ENCODE assay signal across 13 mouse cellular contexts in genomic region chr3:20794256-20794655, GRCm38 (mm10).
DNase-seq lines count a peak whose midpoint lies in the region; ATAC-seq and TF ChIP-seq lines count a peak whose summit lies in the region.
"Had no signal": no experiment of that assay in that cellular context is flagged by ENCODE, and none has a peak within 500 bp of the region (broad histone marks: within the 10 kb centered on the region; RNA-seq: fewer than 3 reads in every experiment).

No protein-coding gene starts in this region.

- TF ChIP-seq EP300 in liver, postnatal 0 days (IDR thresholded peaks at IDR 0.05; ENCODE audit: low read depth) = no peak

- H3K9ac ChIP-seq in forebrain, embryonic 15.5 days (replicated peaks) = no peak overlapping the region
- no peak overlapping the region for H3K9ac ChIP-seq in forebrain, embryonic 12.5 days
- H3K9ac ChIP-seq in limb, embryonic 14.5 days (ENCODE audit: low read depth, low read length, severe bottlenecking) = no peak overlapping the region
- H3K9ac ChIP-seq in liver, embryonic 12.5 days = no peak overlapping the region
- no peak overlapping the region for H3K9ac ChIP-seq in liver, postnatal 0 days (replicated peaks)
- H3K9ac ChIP-seq: embryonic facial prominence, embryonic 15.5 days; hindbrain, embryonic 13.5 days; liver, embryonic 14.5 days; neural tube, embryonic 13.5 days had no signal

- ATAC-seq in forebrain, embryonic 15.5 days (replicated peaks) = 0 out of 2 replicates have a peak, but pooled peaks have one; percentile 16
- ATAC-seq in forebrain, embryonic 12.5 days (ENCODE audit: low FRiP score) = no peak
- ATAC-seq in limb, embryonic 14.5 days (ENCODE audit: low FRiP score, low read depth) = no peak
- no peak for ATAC-seq in liver, embryonic 12.5 days
- ATAC-seq in liver, postnatal 0 days = no peak

- no peak overlapping the region for H3K27ac ChIP-seq in forebrain, embryonic 15.5 days (replicated peaks)
- H3K27ac ChIP-seq in forebrain, embryonic 12.5 days = no peak overlapping the region
- H3K27ac ChIP-seq in limb, embryonic 14.5 days (replicated peaks; ENCODE audit: low read depth, low read length) = no peak overlapping the region
- no peak overlapping the region for H3K27ac ChIP-seq in limb, embryonic 10.5 days
- H3K27ac ChIP-seq in liver, embryonic 12.5 days = no peak overlapping the region
- H3K27ac ChIP-seq in liver, postnatal 0 days (ENCODE audit: low read depth) = no peak overlapping the region
- H3K27ac ChIP-seq: embryonic facial prominence, embryonic 15.5 days; hindbrain, embryonic 13.5 days; liver, embryonic 14.5 days; neural tube, embryonic 13.5 days; stomach, postnatal 0 days had no signal

- intact Hi-C loops in gastrocnemius, postnatal 14 days (cut with DNase I; ENCODE audit: low total_unique reads) = no loop called here

- 39% methylated on average over 1 of the region's 1 CpGs for WGBS in forebrain, embryonic 15.5 days
- WGBS in forebrain, embryonic 12.5 days = 70% methylated on average over 1 of the region's 1 CpGs
- WGBS in limb, embryonic 14.5 days = 39% methylated on average over 1 of the region's 1 CpGs
- 62% methylated on average over 1 of the region's 1 CpGs for WGBS in limb, embryonic 10.5 days
- 41% methylated on average over 1 of the region's 1 CpGs for WGBS in liver, embryonic 12.5 days (ENCODE audit: insufficient replicate concordance)
- 36% methylated on average over 1 of the region's 1 CpGs for WGBS in liver, postnatal 0 days (ENCODE audit: insufficient replicate concordance)

- no peaks in the 10 kb centered on the region for H3K36me3 ChIP-seq in forebrain, embryonic 15.5 days
- no peaks in the 10 kb centered on the region for H3K36me3 ChIP-seq in forebrain, embryonic 12.5 days (replicated peaks)
- H3K36me3 ChIP-seq in limb, embryonic 14.5 days (ENCODE audit: control insufficient read depth, insufficient read depth, low read length) = no peaks in the 10 kb centered on the region
- no peaks in the 10 kb centered on the region for H3K36me3 ChIP-seq in limb, embryonic 10.5 days
- H3K36me3 ChIP-seq in liver, embryonic 12.5 days = no peaks in the 10 kb centered on the region
- no peaks in the 10 kb centered on the region for H3K36me3 ChIP-seq in liver, postnatal 0 days (replicated peaks; ENCODE audit: insufficient read depth, low read length)
- H3K36me3 ChIP-seq: embryonic facial prominence, embryonic 15.5 days; hindbrain, embryonic 13.5 days; neural tube, embryonic 13.5 days had no signal

- peaks cover 5% of the 10 kb centered on the region; the same call in 1 of the 2 replicates for H3K4me1 ChIP-seq in forebrain, embryonic 15.5 days
- H3K4me1 ChIP-seq in forebrain, embryonic 12.5 days = no peaks in the 10 kb centered on the region
- no peaks in the 10 kb centered on the region for H3K4me1 ChIP-seq in limb, embryonic 14.5 days (ENCODE audit: control insufficient read depth, insufficient read depth, low read length)
- no peaks in the 10 kb centered on the region for H3K4me1 ChIP-seq in limb, embryonic 10.5 days
- H3K4me1 ChIP-seq in liver, embryonic 12.5 days = no peaks in the 10 kb centered on the region
- H3K4me1 ChIP-seq in liver, postnatal 0 days (ENCODE audit: insufficient read depth) = no peaks in the 10 kb centered on the region
- H3K4me1 ChIP-seq: embryonic facial prominence, embryonic 15.5 days; hindbrain, embryonic 13.5 days; neural tube, embryonic 13.5 days had no signal

- no peak for TF ChIP-seq CTCF in liver, postnatal 0 days (IDR thresholded peaks at IDR 0.05; ENCODE audit: low read depth)

- H3K4me3 ChIP-seq in forebrain, embryonic 15.5 days = no peak overlapping the region
- no peak overlapping the region for H3K4me3 ChIP-seq in forebrain, embryonic 12.5 days (replicated peaks)
- no peak overlapping the region for H3K4me3 ChIP-seq in limb, embryonic 14.5 days (replicated peaks; ENCODE audit: low read length)
- H3K4me3 ChIP-seq in limb, embryonic 10.5 days = no peak overlapping the region
- no peak overlapping the region for H3K4me3 ChIP-seq in liver, embryonic 12.5 days
- H3K4me3 ChIP-seq in liver, postnatal 0 days (ENCODE audit: low read depth, low read length) = no peak overlapping the region
- H3K4me3 ChIP-seq: embryonic facial prominence, embryonic 15.5 days; hindbrain, embryonic 13.5 days; neural tube, embryonic 13.5 days had no signal

- H3K9me3 ChIP-seq in forebrain, embryonic 15.5 days = no peaks in the 10 kb centered on the region
- H3K9me3 ChIP-seq in forebrain, embryonic 12.5 days = no peaks in the 10 kb centered on the region
- H3K9me3 ChIP-seq in limb, embryonic 14.5 days (ENCODE audit: control insufficient read depth, low read length) = no peaks in the 10 kb centered on the region
- no peaks in the 10 kb centered on the region for H3K9me3 ChIP-seq in limb, embryonic 10.5 days (replicated peaks)
- no peaks in the 10 kb centered on the region for H3K9me3 ChIP-seq in liver, embryonic 12.5 days (replicated peaks)
- no peaks in the 10 kb centered on the region for H3K9me3 ChIP-seq in liver, postnatal 0 days (ENCODE audit: low read length)
- H3K9me3 ChIP-seq: embryonic facial prominence, embryonic 15.5 days; hindbrain, embryonic 13.5 days had no signal

- no peak overlapping the region for H3K4me2 ChIP-seq in forebrain, embryonic 15.5 days (replicated peaks)
- no peak overlapping the region for H3K4me2 ChIP-seq in forebrain, embryonic 12.5 days
- no peak overlapping the region for H3K4me2 ChIP-seq in limb, embryonic 14.5 days (replicated peaks; ENCODE audit: low read depth, low read length, severe bottlenecking)
- H3K4me2 ChIP-seq in liver, embryonic 12.5 days = no peak overlapping the region
- no peak overlapping the region for H3K4me2 ChIP-seq in liver, postnatal 0 days (ENCODE audit: low read depth, low read length)
- H3K4me2 ChIP-seq: embryonic facial prominence, embryonic 15.5 days; hindbrain, embryonic 13.5 days; neural tube, embryonic 13.5 days had no signal

- no peak for TF ChIP-seq POLR2A in limb, embryonic 14.5 days (IDR thresholded peaks at IDR 0.05; ENCODE audit: borderline replicate concordance, extremely low read depth, insufficient read depth, insufficient read length)

- peak; percentile 41 for DNase-seq in limb, embryonic 14.5 days (ENCODE audit: low spot score)
- no peak for DNase-seq in limb, embryonic 10.5 days (ENCODE audit: low spot score)
- DNase-seq in cerebellum, adult 11-12 months = peak; percentile 34
- peak; percentile 16 for DNase-seq in gastrocnemius, postnatal 14 days
- DNase-seq in liver, postnatal 0 days = no peak

- H3K27me3 ChIP-seq in forebrain, embryonic 15.5 days = no peaks in the 10 kb centered on the region
- H3K27me3 ChIP-seq in forebrain, embryonic 12.5 days = no peaks in the 10 kb centered on the region
- no peaks in the 10 kb centered on the region for H3K27me3 ChIP-seq in limb, embryonic 14.5 days (ENCODE audit: control insufficient read depth, insufficient read depth, low read length)
- no peaks in the 10 kb centered on the region for H3K27me3 ChIP-seq in limb, embryonic 10.5 days (ENCODE audit: low read depth, poor library complexity, severe bottlenecking)
- H3K27me3 ChIP-seq in liver, embryonic 12.5 days (replicated peaks) = no peaks in the 10 kb centered on the region
- H3K27me3 ChIP-seq in liver, postnatal 0 days (ENCODE audit: insufficient read depth, low read length) = no peaks in the 10 kb centered on the region
- H3K27me3 ChIP-seq: embryonic facial prominence, embryonic 15.5 days; hindbrain, embryonic 13.5 days; neural tube, embryonic 13.5 days had no signal

Comparison
In these comparisons a context has a peak if more than half of its experiments do, and no peak if none do; other contexts are left out.
1. DNase-seq: peak in limb, embryonic 14.5 days (single experiment), cerebellum, adult 11-12 months (single experiment) and gastrocnemius, postnatal 14 days (single experiment); none in limb, embryonic 10.5 days (single experiment) and liver, postnatal 0 days (single experiment).